Mouse (Mus musculus) bone marrow, adult 2 months (tissue): ENCODE data around the gene Uroc1. TPM values are rescaled to one million over a fixed set of nuclear protein-coding genes. Genes with fewer than 3 reads are reported as not detected.

Experiments used
- H3K27ac ChIP-seq: fragments of 200-500 bp; 2 replicates; pipeline ENCODE4 v1.5.1; 2012; ENCODE audit warnings: low read depth, mild to moderate bottlenecking, control low read depth, inconsistent platforms, low read length; ENCODE audit not compliant: control insufficient read depth, poor library complexity, insufficient read depth
- H3K4me1 ChIP-seq: fragments of 200-500 bp; 2 replicates; pipeline ENCODE4 v1.6.1; 2011; ENCODE audit warnings: low read length; ENCODE audit not compliant: control insufficient read depth, insufficient read depth
- H3K4me3 ChIP-seq: fragments of 200-500 bp; replicated peaks from 2 replicates; pipeline ENCODE3; 2011; ENCODE audit warnings: mild to moderate bottlenecking, low read depth, low read length, control low read depth; ENCODE audit not compliant: control insufficient read depth
- CTCF ChIP-seq: fragments of 200-500 bp; IDR thresholded peaks from 2 replicates; pipeline ENCODE4 v1.5.1; 2011; ENCODE audit warnings: low read length, control low read depth; ENCODE audit not compliant: control insufficient read depth, insufficient read depth
- POLR2A ChIP-seq: fragments of 200-500 bp; IDR thresholded peaks from 2 replicates; pipeline ENCODE4 v1.6.1; 2011; ENCODE audit warnings: low read depth, mild to moderate bottlenecking, control low read depth, low read length, borderline replicate concordance; ENCODE audit not compliant: control insufficient read depth
- WGBS: fragments of 180-500 bp; shearing (Covaris S2); methylation state at CpG from one replicate; pipeline ENCODE4 v1.1.7; 2018; 5-methylcytosine and 5-hydroxymethylcytosine counted together
- polyA plus RNA-seq: library from polyadenylated mRNA; stranded (reverse); fragments of >200 nt; gene quantifications from 2 replicates; pipeline ENCODE4 v1.2.4, GENCODE M21; 2011; ENCODE audit warnings: low replicate concordance; ENCODE audit not compliant: missing spikeins, insufficient read depth, insufficient read length

The Uroc1 gene
- polyA plus RNA-seq, 1 experiment = 2.5 TPM

DNA sequence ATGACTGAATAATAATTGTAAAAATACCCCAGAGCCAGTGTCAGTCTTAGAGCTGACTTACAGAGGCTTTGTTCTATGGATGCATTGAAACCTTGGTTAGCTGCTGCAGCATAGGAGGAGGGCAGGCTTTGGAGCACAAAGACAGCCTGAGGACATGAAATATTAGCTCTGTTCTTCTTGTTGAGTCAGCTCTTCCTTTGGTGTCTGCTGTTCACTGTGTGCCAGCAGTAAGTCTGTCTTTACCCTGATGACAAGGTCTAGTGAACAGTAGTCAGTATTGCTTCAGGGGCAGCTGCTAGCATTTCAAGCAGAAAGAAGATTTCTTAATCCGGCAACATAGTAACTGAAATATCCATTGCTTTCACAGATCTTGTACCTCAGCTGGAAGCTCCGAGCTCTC lies 48.4 kb downstream of the Uroc1 start:
- TF ChIP-seq CTCF (no peak), POLR2A (no peak)

DNA sequence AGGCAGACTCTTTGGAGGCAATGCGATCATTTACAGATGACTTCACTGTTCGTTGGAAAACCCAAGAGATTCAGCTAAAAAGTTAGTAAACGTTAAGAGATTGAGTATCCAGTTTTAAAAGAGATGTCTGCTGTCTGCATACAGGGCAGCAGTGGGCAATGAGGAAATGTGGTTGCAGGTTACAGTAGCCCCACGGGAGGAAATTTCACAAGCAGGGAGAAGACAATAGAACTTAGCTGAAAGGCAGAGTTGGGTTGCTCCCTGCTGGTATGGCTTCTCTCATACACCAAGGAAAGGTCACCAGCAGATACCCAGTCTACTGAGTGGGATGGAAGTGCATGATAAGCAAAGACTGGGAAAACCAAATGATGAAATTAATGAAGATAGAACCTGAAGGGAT lies 57.5 kb downstream of the Uroc1 start:
- TF ChIP-seq CTCF (no peak), POLR2A (no peak)
- Histone ChIP-seq H3K27ac (no peak overlapping the region), H3K4me1 (no peaks in the 10 kb centered on the region; the same call in none of the 2 replicates), H3K4me3 (no peak overlapping the region)
- WGBS = 54% methylated on average over 4 of the region's 4 CpGs

More for the DNA sequence above, 48.4 kb downstream of the Uroc1 start:
- H3K27ac ChIP-seq = no peak overlapping the region
- H3K4me1 ChIP-seq = no peaks in the 10 kb centered on the region; the same call in 1 of the 2 replicates
- no peak overlapping the region for H3K4me3 ChIP-seq
- 74% methylated on average over 2 of the region's 2 CpGs for WGBS

DNA sequence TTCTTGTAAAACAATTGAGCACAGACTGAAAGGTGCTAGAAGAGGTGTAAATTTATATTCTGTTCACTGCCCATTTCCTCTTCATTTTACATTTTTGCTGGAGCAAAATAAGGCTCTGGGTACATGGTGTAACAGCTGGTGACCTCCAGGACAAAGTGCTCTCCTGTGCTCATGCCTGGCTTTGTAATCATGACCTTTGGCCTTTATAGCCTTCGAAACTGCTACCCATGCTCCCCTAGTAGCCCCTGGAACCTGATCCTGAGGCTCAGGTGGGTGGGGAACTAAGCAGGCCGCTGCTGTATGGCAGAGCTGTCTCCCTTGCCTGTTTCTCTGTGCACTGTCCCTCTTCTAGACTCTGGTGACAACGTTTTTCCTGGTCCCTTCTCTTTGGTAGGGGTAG lies 60.9 kb downstream of the Uroc1 start:
- TF ChIP-seq POLR2A (no peak), CTCF (no peak)
- Histone ChIP-seq H3K4me3 (no peak overlapping the region), H3K27ac (no peak overlapping the region), H3K4me1 (no peaks in the 10 kb centered on the region; the same call in none of the 2 replicates)
- 65% methylated on average over 3 of the region's 3 CpGs for WGBS

DNA sequence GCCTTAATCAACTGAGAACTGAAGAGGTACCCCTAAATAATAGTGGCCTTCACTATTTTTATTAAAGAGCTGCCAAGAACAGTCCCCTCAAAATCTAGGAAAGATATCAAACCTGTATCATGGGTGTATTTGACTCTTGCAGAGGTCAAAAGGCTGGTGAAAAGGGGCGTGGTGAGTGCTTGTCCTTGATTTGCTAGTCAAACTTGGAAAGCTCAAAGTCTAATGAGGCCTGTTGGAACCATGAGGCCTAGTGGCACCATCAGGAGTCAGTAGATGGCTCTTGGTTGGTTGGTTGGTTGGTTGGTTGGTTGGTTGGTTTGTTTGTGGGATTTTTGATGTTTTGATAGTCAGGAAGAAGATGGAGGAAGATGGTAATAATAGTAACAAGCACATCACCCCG lies 62.7 kb downstream of the Uroc1 start:
- WGBS = 88% methylated on average over 2 of the region's 2 CpGs
- no peak overlapping the region for H3K4me3 ChIP-seq
- H3K27ac ChIP-seq = no peak overlapping the region
- no peaks in the 10 kb centered on the region; the same call in 1 of the 2 replicates for H3K4me1 ChIP-seq
- TF ChIP-seq CTCF (no peak), POLR2A (no peak)

DNA sequence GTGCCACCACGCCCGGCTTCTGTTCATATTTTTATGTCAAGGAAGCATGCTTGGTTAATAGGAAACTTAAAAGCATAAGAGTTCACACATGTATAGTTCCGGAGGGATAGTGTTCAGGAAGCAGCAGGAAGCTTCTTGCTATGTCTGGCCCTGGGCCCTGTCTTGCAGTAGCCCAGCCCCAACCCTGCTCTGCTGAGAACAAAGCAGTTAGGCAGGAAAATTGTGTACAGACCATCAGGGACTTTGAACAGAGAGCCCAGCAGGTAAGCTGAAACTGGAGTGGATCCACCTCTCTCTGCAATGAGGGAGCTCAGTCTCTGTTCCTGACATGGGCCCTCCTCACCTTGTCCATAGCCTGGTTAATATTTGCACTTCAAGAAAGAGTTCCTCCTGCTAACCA lies 64.2 kb downstream of the Uroc1 start:
- Histone ChIP-seq H3K4me3 (no peak overlapping the region), H3K27ac (no peak overlapping the region), H3K4me1 (no peaks in the 10 kb centered on the region)
- WGBS = 88% methylated on average over 3 of the region's 3 CpGs
- TF ChIP-seq CTCF = no peak
- no peak for TF ChIP-seq POLR2A

DNA sequence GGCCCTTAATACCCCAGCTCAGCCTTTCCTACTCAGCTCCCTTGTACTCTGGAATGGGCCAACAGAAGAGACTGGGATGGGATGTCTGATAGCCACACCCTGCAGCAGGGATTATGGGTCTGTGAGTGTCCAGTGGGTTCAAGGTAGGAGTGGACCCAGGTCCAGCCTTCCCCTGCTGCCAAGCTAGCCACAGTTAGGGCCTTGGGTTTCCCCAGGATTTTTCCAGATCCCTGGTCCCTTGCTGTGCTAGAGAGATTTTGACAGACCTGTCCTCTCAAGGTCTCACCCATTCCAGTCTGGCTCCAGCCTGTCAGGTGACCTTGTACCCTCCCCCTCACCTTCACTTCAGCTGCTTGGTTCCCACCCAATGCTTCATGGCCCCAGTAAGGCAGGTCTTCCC lies 75.5 kb downstream of the Uroc1 start:
- Histone ChIP-seq H3K27ac (no peak overlapping the region), H3K4me1 (no peaks in the 10 kb centered on the region), H3K4me3 (no peak overlapping the region)
- no peak for TF ChIP-seq POLR2A
- no peak for TF ChIP-seq CTCF

DNA sequence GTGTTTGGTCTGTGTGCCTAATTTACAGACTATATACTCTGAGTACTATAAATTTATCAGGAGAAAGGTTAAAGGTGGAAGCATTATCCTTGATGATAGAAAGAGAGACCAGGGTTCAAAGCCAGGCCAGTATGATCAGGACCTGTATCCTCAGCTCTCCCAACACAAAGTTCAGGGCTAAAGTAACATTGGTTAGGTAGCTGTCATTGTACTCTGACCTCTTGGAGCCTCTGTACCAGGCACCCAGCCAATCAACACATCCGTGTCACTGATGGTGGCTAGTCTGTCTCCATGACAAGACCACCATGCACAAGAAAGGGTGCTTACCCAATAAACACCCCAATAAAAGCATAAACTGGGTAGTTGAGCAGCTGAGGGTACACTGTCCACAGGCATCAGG lies 77.9 kb downstream of the Uroc1 start:
- TF ChIP-seq POLR2A = no peak
- TF ChIP-seq CTCF = no peak
- WGBS = 77% methylated on average over 1 of the region's 1 CpGs
- Histone ChIP-seq H3K27ac (no peak overlapping the region), H3K4me3 (no peak overlapping the region), H3K4me1 (no peaks in the 10 kb centered on the region)

DNA sequence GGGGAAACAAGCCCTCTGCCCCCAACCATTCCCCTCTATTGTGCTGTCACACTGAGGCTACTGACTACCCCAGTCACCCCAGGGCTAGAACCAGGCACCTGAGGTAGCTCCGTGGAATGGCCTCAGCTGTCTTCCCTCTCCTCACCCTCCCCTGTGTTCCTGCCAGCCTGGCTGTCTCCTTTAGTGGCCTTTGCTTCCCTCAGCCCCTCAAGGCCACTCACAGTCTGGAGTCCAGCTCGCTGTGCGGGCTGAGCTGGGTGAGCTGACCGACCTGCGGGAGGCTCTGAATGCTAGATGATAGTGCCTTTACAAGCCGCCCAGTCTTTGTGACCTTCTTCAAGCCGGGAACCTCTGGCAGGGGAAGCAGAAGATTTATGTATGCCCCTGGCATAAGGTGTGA lies 78.8 kb downstream of the Uroc1 start:
- WGBS = 76% methylated on average over 7 of the region's 7 CpGs
- TF ChIP-seq POLR2A (no peak), CTCF (no peak)
- H3K4me1 ChIP-seq = no peaks in the 10 kb centered on the region

More for the DNA sequence above, 78.8 kb downstream of the Uroc1 start:
- Histone ChIP-seq H3K4me3 (no peak overlapping the region), H3K27ac (no peak overlapping the region)

Other genes starting within 250 kb of the Uroc1 start
- gene Vmn1r50, start 231.9 kb upstream of the Uroc1 start, polyA plus RNA-seq = not detected in 2 replicates
- not detected in 2 replicates for gene Vmn1r51, start 210.7 kb upstream of the Uroc1 start, polyA plus RNA-seq
- gene Vmn1r52, start 158.5 kb upstream of the Uroc1 start, polyA plus RNA-seq = not detected in 2 replicates
- gene V1ra8, start 130.5 kb upstream of the Uroc1 start, polyA plus RNA-seq = not detected in 2 replicates
- gene Vmn1r53, start 108.8 kb upstream of the Uroc1 start, polyA plus RNA-seq = not detected in 2 replicates
- not detected in 2 replicates for gene Vmn1r54, start 87.0 kb upstream of the Uroc1 start, polyA plus RNA-seq
- gene BC048671, start 32.1 kb upstream of the Uroc1 start, polyA plus RNA-seq = not detected in 2 replicates
- gene Chst13, start 8.1 kb upstream of the Uroc1 start, polyA plus RNA-seq = 1.4 and 2.4 TPM in 2 replicates
- gene Zxdc, start 36.2 kb downstream of the Uroc1 start, polyA plus RNA-seq = 3.9 and 5.1 TPM in 2 replicates
- 0.72 TPM in 1 of 2 replicates, not detected in the other for gene Cfap100, start 95.5 kb downstream of the Uroc1 start, polyA plus RNA-seq
- gene Klf15, start 129.3 kb downstream of the Uroc1 start, polyA plus RNA-seq = 2.5 TPM in 1 of 2 replicates, not detected in the other
- gene Aldh1l1, start 153.1 kb downstream of the Uroc1 start, polyA plus RNA-seq = 2.3 and 4.5 TPM in 2 replicates